Mouse (Mus musculus) cerebellum, adult 11-12 months (tissue): ENCODE data around the gene Zfp933.
"Not testable (repeated sequence)": the region's sequence is repeated elsewhere in the genome, so short reads cannot be mapped to it uniquely, and the experiment has no call there.

Experiments used
- DNase-seq: peaks from one replicate; pipeline ENCODE4 v3.0.0; 2022

The Zfp933 gene

GRCm38 (mm10) chr4:147850776-147851175 lies 2.6 kb upstream of the Zfp933 start:
- no peak for DNase-seq

- DNase-seq, result no peak
These were observed 422 bp upstream of the Zfp933 start for GRCm38 (mm10) chr4:147848584-147848991.

GRCm38 (mm10) chr4:147842871-147843270 lies 5.3 kb downstream of the Zfp933 start:
- no peak for DNase-seq

- DNase-seq, result peak; percentile 46
These were observed 8.9 kb downstream of the Zfp933 start for GRCm38 (mm10) chr4:147839282-147839681.

DNA sequence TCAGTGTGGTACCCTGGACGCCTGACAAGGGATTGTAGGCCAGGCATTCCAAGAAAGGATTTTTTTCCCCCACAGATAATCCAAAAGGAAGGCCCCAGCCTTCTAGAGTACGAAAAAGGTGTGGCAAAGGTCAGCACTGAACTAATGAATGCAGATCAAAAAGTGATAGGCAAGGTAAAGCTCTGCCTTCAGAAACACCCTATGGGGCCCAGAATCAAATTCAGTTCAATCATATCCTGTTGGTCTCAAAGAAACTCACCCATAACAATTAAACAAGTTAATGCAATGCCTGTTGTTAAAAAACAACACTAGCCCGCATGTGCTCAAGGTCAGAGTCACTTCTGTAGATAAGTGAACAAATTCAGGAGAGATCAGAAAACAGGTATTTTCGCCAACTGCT lies 23.8 kb downstream of the Zfp933 start:
- DNase-seq, result no peak

DNA sequence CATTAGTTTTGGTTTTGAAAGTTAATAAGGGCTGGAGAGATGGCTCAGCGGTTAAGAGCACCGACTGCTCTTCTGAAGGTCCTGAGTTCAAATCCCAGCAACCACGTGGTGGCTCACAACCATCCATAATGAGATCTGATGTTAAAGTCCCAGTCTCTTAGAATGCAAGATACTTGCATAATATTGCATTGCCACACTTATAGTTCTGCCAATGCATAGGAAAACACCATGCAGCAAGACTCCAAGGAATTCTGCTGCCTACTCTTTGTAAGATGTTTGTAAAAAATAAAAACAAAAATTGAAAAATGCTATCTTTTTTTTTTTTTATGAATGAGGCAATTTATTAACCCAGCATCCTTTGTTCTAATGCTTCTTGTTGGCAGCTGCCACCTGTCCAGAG lies 26.8 kb downstream of the Zfp933 start:
- DNase-seq, result not testable (repeated sequence)

DNA sequence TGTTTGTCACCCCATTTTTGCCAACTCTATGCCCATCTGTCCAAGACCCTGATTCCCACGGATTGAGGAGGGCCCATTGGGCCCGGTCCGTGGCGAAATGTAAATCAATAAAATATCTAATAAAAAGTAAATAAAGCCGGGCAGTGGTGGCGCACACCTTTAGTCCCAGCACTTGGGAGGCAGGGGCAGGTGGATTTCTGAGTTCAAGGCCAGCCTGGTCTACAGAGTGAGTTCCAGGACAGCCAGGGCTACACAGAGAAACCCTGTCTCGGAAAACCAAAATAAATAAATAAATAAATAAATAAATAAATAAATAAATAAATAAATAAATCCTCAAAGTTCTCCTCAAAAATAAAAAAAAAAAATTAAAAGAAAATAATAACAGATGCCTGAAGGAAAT lies 28.5 kb downstream of the Zfp933 start:
- not testable (repeated sequence) for DNase-seq

- DNase-seq, result no peak
These were observed 33.5 kb downstream of the Zfp933 start for GRCm38 (mm10) chr4:147814592-147815167.

DNA sequence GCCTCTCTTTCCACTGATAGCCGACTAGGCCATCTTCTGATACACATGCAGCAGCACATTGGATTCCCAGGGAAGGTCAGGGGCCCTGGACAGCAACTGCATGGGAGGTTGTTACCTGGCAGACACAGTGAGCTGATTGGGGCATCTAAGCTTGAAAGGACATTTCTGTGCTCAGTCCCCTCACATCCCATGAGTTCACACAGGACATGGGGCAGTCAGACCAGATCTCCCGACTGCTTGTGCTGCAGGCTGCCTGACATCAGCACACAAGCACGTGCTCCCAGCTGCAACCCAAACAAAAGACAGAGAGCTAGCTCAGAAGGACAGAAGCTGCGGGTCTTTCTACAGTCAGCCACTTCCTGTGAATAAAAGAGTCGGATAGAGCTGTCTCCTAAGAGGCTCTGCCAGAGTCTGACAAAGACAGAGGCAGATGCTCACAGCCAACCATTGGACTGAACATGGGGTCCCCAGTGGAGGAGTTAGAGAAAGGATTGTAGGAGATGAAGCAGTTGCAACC lies 34.9 kb downstream of the Zfp933 start:
- no peak for DNase-seq

- DNase-seq, result not testable (repeated sequence)
These were observed 38.2 kb downstream of the Zfp933 start for GRCm38 (mm10) chr4:147809966-147810304.

GRCm38 (mm10) chr4:147809292-147809965 lies 38.7 kb downstream of the Zfp933 start, which contains the start of gene Zfp984:
Gene Zfp984 (minus strand): TSS chr4:147809788.
- DNase-seq, result not testable (repeated sequence)

- DNase-seq, result not testable (repeated sequence)
These were observed 39.7 kb downstream of the Zfp933 start for GRCm38 (mm10) chr4:147808483-147808882.

DNA sequence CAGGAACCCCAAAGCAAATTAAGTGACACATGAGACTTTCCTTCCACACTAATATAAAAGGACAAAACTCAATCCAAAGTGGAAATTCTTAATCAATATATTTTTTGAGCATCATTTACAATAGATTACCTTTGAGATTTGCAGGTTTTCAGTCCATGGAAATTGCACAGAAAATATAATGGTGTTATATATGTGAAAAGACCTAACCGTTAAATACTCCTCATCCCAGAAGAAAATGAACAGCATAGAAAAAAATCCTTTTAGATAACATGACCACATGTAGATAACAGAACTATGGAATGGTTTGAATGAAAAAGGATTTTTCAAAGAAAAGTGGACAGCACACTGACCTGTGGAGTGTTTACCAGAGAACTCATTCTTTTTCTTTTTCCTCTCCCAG lies 52.9 kb downstream of the Zfp933 start:
- DNase-seq, result not testable (repeated sequence)

DNA sequence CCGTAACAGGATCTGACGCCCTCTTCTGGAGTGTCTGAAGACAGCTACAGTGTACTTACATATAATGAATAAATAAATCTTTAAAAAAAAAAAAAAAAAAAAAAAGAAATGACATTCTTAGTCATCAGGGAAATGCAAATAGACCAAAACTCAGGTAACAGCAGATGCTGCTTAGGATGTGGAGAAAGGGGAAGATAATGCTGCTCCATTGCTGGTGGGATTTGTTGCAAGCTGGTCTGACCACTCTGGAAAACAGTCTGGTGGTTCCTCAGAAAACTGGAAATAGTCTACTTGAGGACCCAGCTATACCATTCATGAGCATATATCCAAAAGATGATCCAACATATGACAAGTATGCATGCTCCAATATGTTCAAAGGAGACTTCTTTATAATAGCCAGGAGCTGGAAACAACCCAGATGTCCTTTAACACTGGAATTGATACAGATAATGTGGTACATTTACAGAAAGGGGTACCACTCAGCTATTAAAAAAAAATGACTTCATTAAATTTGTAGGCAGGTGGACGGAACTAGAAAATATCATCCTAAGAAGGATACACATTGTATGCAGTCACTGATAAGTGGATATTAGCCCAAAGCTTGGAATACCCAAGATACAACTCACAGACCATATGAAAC lies 54.0 kb downstream of the Zfp933 start:
- not testable (repeated sequence) for DNase-seq

- not testable (repeated sequence) for DNase-seq
These were observed 54.7 kb downstream of the Zfp933 start for GRCm38 (mm10) chr4:147793390-147793916.

- not testable (repeated sequence) for DNase-seq
These were observed 56.4 kb downstream of the Zfp933 start for GRCm38 (mm10) chr4:147791729-147792128.
